Mouse (Mus musculus): ENCODE measurements around the gene Uncx. TPM values are rescaled to one million over a fixed set of nuclear protein-coding genes. Genes with fewer than 3 reads are reported as not detected.
A peak's percentile ranks its signal among the peaks of the same experiment; 100 is the strongest.

Gene Uncx
- total RNA-seq (2021): not detected
- 0.04 TPM in 1 of 2 replicates, not detected in the other for polyA plus RNA-seq (2012; rRNA removed)
- long read RNA-seq: 0 reads

GRCm38 (mm10) chr5:139543214-139543613 lies at the start of gene Uncx:
Gene Uncx (plus strand): TSS chr5:139543494.
- no peak for DNase-seq

- no peak for DNase-seq
Measured at GRCm38 (mm10) chr5:139493690-139494089, 49.6 kb upstream of the Uncx start.

- DNase-seq: no peak
Measured at GRCm38 (mm10) chr5:139495019-139495669, 48.1 kb upstream of the Uncx start.

- no peak for DNase-seq
Measured at GRCm38 (mm10) chr5:139496939-139497338, 46.4 kb upstream of the Uncx start.

GRCm38 (mm10) chr5:139498791-139499190 lies 44.5 kb upstream of the Uncx start:
- DNase-seq: no peak

GRCm38 (mm10) chr5:139502281-139502680 lies 41.0 kb upstream of the Uncx start:
- DNase-seq: no peak

- peak; percentile 78 for DNase-seq
Measured at GRCm38 (mm10) chr5:139505073-139505606, 38.2 kb upstream of the Uncx start.

GRCm38 (mm10) chr5:139506207-139506606 lies 37.1 kb upstream of the Uncx start:
- DNase-seq: no peak

- no peak for DNase-seq
Measured at GRCm38 (mm10) chr5:139510682-139511366, 32.5 kb upstream of the Uncx start.

- DNase-seq: no peak
Measured at GRCm38 (mm10) chr5:139512201-139512600, 31.1 kb upstream of the Uncx start.

GRCm38 (mm10) chr5:139516281-139516680 lies 27.0 kb upstream of the Uncx start:
- no peak for DNase-seq

GRCm38 (mm10) chr5:139520069-139520834 lies 23.0 kb upstream of the Uncx start:
- DNase-seq: no peak

- DNase-seq: no peak
Measured at GRCm38 (mm10) chr5:139521987-139522386, 21.3 kb upstream of the Uncx start.

GRCm38 (mm10) chr5:139528851-139529250 lies 14.4 kb upstream of the Uncx start:
- no peak for DNase-seq

GRCm38 (mm10) chr5:139535386-139535919 lies 7.8 kb upstream of the Uncx start:
- no peak for DNase-seq

- peak; percentile 75 for DNase-seq
Measured at GRCm38 (mm10) chr5:139536211-139536910, 6.9 kb upstream of the Uncx start.

- DNase-seq: no peak
Measured at GRCm38 (mm10) chr5:139536911-139537738, 6.2 kb upstream of the Uncx start.

GRCm38 (mm10) chr5:139537739-139538135 lies 5.6 kb upstream of the Uncx start:
- DNase-seq: no peak

- no peak for DNase-seq
Measured at GRCm38 (mm10) chr5:139541151-139542042, 1.9 kb upstream of the Uncx start.

- no peak for DNase-seq
Measured at GRCm38 (mm10) chr5:139542043-139542365, 1.3 kb upstream of the Uncx start.
